Mouse (Mus musculus): ENCODE measurements around the gene G430095P16Rik. TPM values are rescaled to one million over a fixed set of nuclear protein-coding genes. Genes with fewer than 3 reads are reported as not detected.

The G430095P16Rik gene
- polyA plus RNA-seq, 1 experiment from 2014 or later = 0.76 TPM

- Histone ChIP-seq H3K4me3 (ENCODE audit: low read depth, low read length) (no peak overlapping the region), H3K36me3 (ENCODE audit: control insufficient read depth, insufficient read depth, low read length) (no peaks in the 10 kb centered on the region), H3K27me3 (ENCODE audit: control insufficient read depth, insufficient read depth, low read length) (peaks cover 4% of the 10 kb centered on the region; the same call in 1 of the 2 replicates), H3K27ac (ENCODE audit: low read depth, low read length) (peak overlapping the region; percentile 81), H3K9ac (replicated peaks; ENCODE audit: low read depth, low read length) (no peak overlapping the region), H3K4me2 (ENCODE audit: low read depth, low read length) (no peak overlapping the region), H3K4me1 (ENCODE audit: control insufficient read depth, insufficient read depth, low read length) (peaks cover 24% of the 10 kb centered on the region), H3K9me3 (ENCODE audit: control insufficient read depth, low read length) (no peaks in the 10 kb centered on the region)
- ATAC-seq (ENCODE audit: low read depth) = no peak
- 16% methylated on average over 4 of the region's 4 CpGs for WGBS
Measured at GRCm38 (mm10) chr8:84713381-84713780, 9.4 kb upstream of the G430095P16Rik start.

DNA sequence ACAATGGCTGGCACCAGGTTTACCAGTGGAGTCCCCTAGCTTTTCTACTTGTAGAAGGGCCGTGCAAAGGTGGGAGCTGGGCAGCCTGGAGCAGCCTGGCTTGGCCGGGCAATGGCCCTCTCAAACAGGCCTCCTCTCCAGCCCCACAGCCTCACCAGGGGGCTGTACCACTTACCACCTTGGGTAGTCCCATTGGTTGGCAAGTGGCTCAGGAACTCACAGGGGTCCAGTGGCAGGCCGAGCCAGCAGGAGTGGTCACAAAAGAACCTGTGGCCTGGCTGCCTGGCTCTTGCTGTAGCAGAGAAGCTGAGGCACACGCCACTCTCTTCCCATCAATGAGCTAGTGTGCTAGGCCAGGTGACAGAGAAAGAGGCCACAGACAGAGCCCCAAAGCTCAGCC is 8.6 kb upstream of the G430095P16Rik start:
- WGBS = 45% methylated on average over 4 of the region's 4 CpGs
- no peaks in the 10 kb centered on the region for H3K36me3 ChIP-seq (ENCODE audit: control insufficient read depth, insufficient read depth, low read length)
- ATAC-seq (ENCODE audit: low read depth) = no peak
- no peak overlapping the region for H3K4me3 ChIP-seq (ENCODE audit: low read depth, low read length)
- peaks cover 4% of the 10 kb centered on the region; the same call in 1 of the 2 replicates for H3K27me3 ChIP-seq (ENCODE audit: control insufficient read depth, insufficient read depth, low read length)
- H3K27ac ChIP-seq (ENCODE audit: low read depth, low read length) = peak overlapping the region; percentile 81
- H3K4me2 ChIP-seq (ENCODE audit: low read depth, low read length) = no peak overlapping the region
- H3K4me1 ChIP-seq (ENCODE audit: control insufficient read depth, insufficient read depth, low read length) = peaks cover 24% of the 10 kb centered on the region
- H3K9ac ChIP-seq (replicated peaks; ENCODE audit: low read depth, low read length) = no peak overlapping the region
- no peaks in the 10 kb centered on the region for H3K9me3 ChIP-seq (ENCODE audit: control insufficient read depth, low read length)

- H3K9me3 ChIP-seq (ENCODE audit: control insufficient read depth, low read length) = no peaks in the 10 kb centered on the region
- 8% methylated on average over 26 of the region's 27 CpGs for WGBS
- no peak overlapping the region for H3K9ac ChIP-seq (replicated peaks; ENCODE audit: low read depth, low read length)
Measured at GRCm38 (mm10) chr8:84715893-84716468, 6.8 kb upstream of the G430095P16Rik start.

GRCm38 (mm10) chr8:84716790-84717189 is 6.0 kb upstream of the G430095P16Rik start:
- no peak overlapping the region for H3K9ac ChIP-seq (replicated peaks; ENCODE audit: low read depth, low read length)
- H3K36me3 ChIP-seq (ENCODE audit: control insufficient read depth, insufficient read depth, low read length) = no peaks in the 10 kb centered on the region
- H3K4me3 ChIP-seq (ENCODE audit: low read depth, low read length) = no peak overlapping the region
- H3K4me1 ChIP-seq (ENCODE audit: control insufficient read depth, insufficient read depth, low read length) = peaks cover 16% of the 10 kb centered on the region
- H3K4me2 ChIP-seq (ENCODE audit: low read depth, low read length) = no peak overlapping the region
- H3K27ac ChIP-seq (ENCODE audit: low read depth, low read length) = no peak overlapping the region
- H3K27me3 ChIP-seq (ENCODE audit: control insufficient read depth, insufficient read depth, low read length) = peaks cover 4% of the 10 kb centered on the region; the same call in 1 of the 2 replicates
- no peaks in the 10 kb centered on the region for H3K9me3 ChIP-seq (ENCODE audit: control insufficient read depth, low read length)
- WGBS = 83% methylated on average over 11 of the region's 11 CpGs
- no peak for ATAC-seq (ENCODE audit: low read depth)

More at GRCm38 (mm10) chr8:84715893-84716468, 6.8 kb upstream of the G430095P16Rik start:
- Histone ChIP-seq H3K4me1 (ENCODE audit: control insufficient read depth, insufficient read depth, low read length) (peaks cover 16% of the 10 kb centered on the region), H3K4me3 (ENCODE audit: low read depth, low read length) (no peak overlapping the region), H3K27me3 (ENCODE audit: control insufficient read depth, insufficient read depth, low read length) (peaks cover 4% of the 10 kb centered on the region; the same call in 1 of the 2 replicates), H3K36me3 (ENCODE audit: control insufficient read depth, insufficient read depth, low read length) (no peaks in the 10 kb centered on the region), H3K27ac (ENCODE audit: low read depth, low read length) (peak overlapping the region; percentile 44), H3K4me2 (ENCODE audit: low read depth, low read length) (peak overlapping the region; percentile 8; the same call in 1 of the 2 replicates)
- ATAC-seq (ENCODE audit: low read depth) = no peak

GRCm38 (mm10) chr8:84718476-84718875 is 4.3 kb upstream of the G430095P16Rik start:
- Histone ChIP-seq H3K36me3 (ENCODE audit: control insufficient read depth, insufficient read depth, low read length) (no peaks in the 10 kb centered on the region), H3K4me3 (ENCODE audit: low read depth, low read length) (no peak overlapping the region), H3K27ac (ENCODE audit: low read depth, low read length) (no peak overlapping the region), H3K4me1 (ENCODE audit: control insufficient read depth, insufficient read depth, low read length) (peaks cover 18% of the 10 kb centered on the region), H3K9me3 (ENCODE audit: control insufficient read depth, low read length) (no peaks in the 10 kb centered on the region), H3K4me2 (ENCODE audit: low read depth, low read length) (no peak overlapping the region), H3K9ac (replicated peaks; ENCODE audit: low read depth, low read length) (no peak overlapping the region), H3K27me3 (ENCODE audit: control insufficient read depth, insufficient read depth, low read length) (peaks cover 4% of the 10 kb centered on the region; the same call in 1 of the 2 replicates)
- ATAC-seq (ENCODE audit: low read depth) = no peak
- WGBS = 81% methylated on average over 5 of the region's 5 CpGs

- WGBS = 82% methylated on average over 5 of the region's 5 CpGs
- Histone ChIP-seq H3K9me3 (ENCODE audit: control insufficient read depth, low read length) (no peaks in the 10 kb centered on the region), H3K4me1 (ENCODE audit: control insufficient read depth, insufficient read depth, low read length) (peaks cover 18% of the 10 kb centered on the region), H3K27me3 (ENCODE audit: control insufficient read depth, insufficient read depth, low read length) (peaks cover 4% of the 10 kb centered on the region; the same call in 1 of the 2 replicates), H3K9ac (replicated peaks; ENCODE audit: low read depth, low read length) (no peak overlapping the region), H3K27ac (ENCODE audit: low read depth, low read length) (no peak overlapping the region), H3K4me3 (ENCODE audit: low read depth, low read length) (no peak overlapping the region), H3K4me2 (ENCODE audit: low read depth, low read length) (no peak overlapping the region), H3K36me3 (ENCODE audit: control insufficient read depth, insufficient read depth, low read length) (no peaks in the 10 kb centered on the region)
- ATAC-seq (ENCODE audit: low read depth) = no peak
Measured at GRCm38 (mm10) chr8:84718959-84719690, 3.7 kb upstream of the G430095P16Rik start.

DNA sequence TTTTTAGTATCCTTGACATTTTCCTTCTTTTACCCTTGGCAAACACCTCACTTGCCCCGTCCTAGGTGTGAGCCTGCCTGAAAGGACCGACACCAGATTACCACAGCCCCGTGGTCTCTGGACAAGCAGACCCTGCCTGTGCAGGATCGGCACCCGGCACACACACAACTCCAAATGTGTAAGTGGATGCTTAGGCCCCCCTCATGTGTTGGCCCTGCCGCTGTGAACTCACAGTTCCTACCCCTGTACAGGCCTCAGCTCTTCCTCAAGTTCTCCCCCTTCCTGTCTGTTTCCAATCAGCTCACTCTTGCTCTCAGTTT is 317 bp upstream of the G430095P16Rik start:
- ATAC-seq (ENCODE audit: low read depth) = 0 out of 2 replicates have a peak, but pooled peaks have one; percentile 1
- WGBS = 74% methylated on average over 6 of the region's 6 CpGs
- Histone ChIP-seq H3K36me3 (ENCODE audit: control insufficient read depth, insufficient read depth, low read length) (no peaks in the 10 kb centered on the region), H3K4me1 (ENCODE audit: control insufficient read depth, insufficient read depth, low read length) (peaks cover 21% of the 10 kb centered on the region), H3K4me3 (ENCODE audit: low read depth, low read length) (no peak overlapping the region), H3K27ac (ENCODE audit: low read depth, low read length) (peak overlapping the region; percentile 81; the same call in 1 of the 2 replicates), H3K9me3 (ENCODE audit: control insufficient read depth, low read length) (no peaks in the 10 kb centered on the region), H3K4me2 (ENCODE audit: low read depth, low read length) (no peak overlapping the region), H3K27me3 (ENCODE audit: control insufficient read depth, insufficient read depth, low read length) (no peaks in the 10 kb centered on the region; the same call in 1 of the 2 replicates), H3K9ac (replicated peaks; ENCODE audit: low read depth, low read length) (no peak overlapping the region)

GRCm38 (mm10) chr8:84723571-84723900 is 729 bp downstream of the G430095P16Rik start:
- Histone ChIP-seq H3K9ac (replicated peaks; ENCODE audit: low read depth, low read length) (no peak overlapping the region), H3K4me2 (ENCODE audit: low read depth, low read length) (no peak overlapping the region), H3K27me3 (ENCODE audit: control insufficient read depth, insufficient read depth, low read length) (no peaks in the 10 kb centered on the region; the same call in 1 of the 2 replicates), H3K9me3 (ENCODE audit: control insufficient read depth, low read length) (no peaks in the 10 kb centered on the region), H3K36me3 (ENCODE audit: control insufficient read depth, insufficient read depth, low read length) (no peaks in the 10 kb centered on the region), H3K27ac (ENCODE audit: low read depth, low read length) (peak overlapping the region; percentile 81), H3K4me1 (ENCODE audit: control insufficient read depth, insufficient read depth, low read length) (peaks cover 24% of the 10 kb centered on the region), H3K4me3 (ENCODE audit: low read depth, low read length) (no peak overlapping the region)
- no peak for ATAC-seq (ENCODE audit: low read depth)
- WGBS = 47% methylated on average over 7 of the region's 7 CpGs

DNA sequence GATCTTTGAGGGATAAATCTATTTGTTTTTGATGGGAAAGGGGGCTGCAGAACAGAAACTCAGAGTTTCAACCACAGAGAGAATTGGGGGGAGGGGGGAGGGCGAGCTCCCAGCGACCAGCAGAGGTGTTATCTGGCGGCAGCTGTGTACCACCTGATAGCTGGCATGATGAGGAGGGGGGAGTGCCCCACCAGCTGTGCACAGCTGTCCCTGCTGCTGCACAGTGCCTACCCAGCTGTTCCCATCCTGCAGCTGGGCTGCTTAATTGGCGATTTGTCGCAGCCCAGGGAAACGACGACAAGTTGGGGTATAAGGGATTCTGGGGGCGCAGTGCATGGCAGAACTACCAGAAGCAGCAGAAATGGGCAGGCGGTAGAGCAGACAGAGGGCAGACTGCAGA is 1.9 kb downstream of the G430095P16Rik start:
- Histone ChIP-seq H3K4me2 (ENCODE audit: low read depth, low read length) (no peak overlapping the region), H3K9ac (replicated peaks; ENCODE audit: low read depth, low read length) (no peak overlapping the region), H3K9me3 (ENCODE audit: control insufficient read depth, low read length) (no peaks in the 10 kb centered on the region), H3K36me3 (ENCODE audit: control insufficient read depth, insufficient read depth, low read length) (no peaks in the 10 kb centered on the region), H3K4me1 (ENCODE audit: control insufficient read depth, insufficient read depth, low read length) (peaks cover 24% of the 10 kb centered on the region), H3K4me3 (ENCODE audit: low read depth, low read length) (no peak overlapping the region), H3K27ac (ENCODE audit: low read depth, low read length) (peak overlapping the region; percentile 81), H3K27me3 (ENCODE audit: control insufficient read depth, insufficient read depth, low read length) (no peaks in the 10 kb centered on the region; the same call in 1 of the 2 replicates)
- ATAC-seq (ENCODE audit: low read depth) = 0 out of 2 replicates have a peak, but pooled peaks have one; percentile 31
- WGBS = 36% methylated on average over 9 of the region's 9 CpGs
